Mouse (Mus musculus): ENCODE results near the gene Mttp. TPM values are rescaled to one million over a fixed set of nuclear protein-coding genes. Genes with fewer than 3 reads are reported as not detected.

Gene Mttp
- polyA plus RNA-seq, 1 experiment from 2014 or later, result 8.4 TPM

DNA sequence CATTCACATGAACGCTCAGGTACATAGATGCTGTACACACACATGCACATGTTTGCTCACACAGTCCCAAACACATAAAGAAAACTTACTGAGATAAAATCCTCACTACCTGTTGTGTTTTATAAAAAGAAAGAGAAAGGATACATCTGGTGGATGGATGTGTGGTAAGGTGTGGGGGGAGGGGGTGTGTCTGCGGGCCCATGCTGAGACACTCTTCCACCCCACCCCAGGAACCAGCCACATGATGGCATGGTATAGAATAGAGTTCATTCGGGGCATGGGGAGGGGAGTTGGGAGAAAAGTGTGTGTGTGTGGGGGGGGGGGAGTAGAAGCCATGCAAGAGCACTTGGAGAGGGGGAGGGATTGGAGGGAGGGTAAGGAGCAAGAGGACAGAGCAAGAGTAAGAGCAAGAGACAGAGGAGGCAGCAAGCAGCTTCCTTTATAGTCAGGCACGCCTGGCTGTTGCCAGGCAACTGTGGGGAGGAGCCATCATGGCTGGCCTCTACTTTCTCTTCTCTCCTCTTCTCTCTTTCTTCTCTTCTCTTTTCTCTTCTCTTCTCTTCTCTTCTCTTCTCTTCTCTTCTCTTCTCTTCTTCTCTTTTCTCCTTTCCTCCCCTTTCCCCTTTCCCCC is 17.9 kb upstream of the Mttp start:
- Histone ChIP-seq H3K36me3 (replicated peaks; ENCODE audit: control insufficient read depth, insufficient read depth) (no peaks in the 10 kb centered on the region), H3K4me3 (replicated peaks; ENCODE audit: low read length) (no peak overlapping the region), H3K4me1 (replicated peaks; ENCODE audit: control insufficient read depth, insufficient read depth, low read length) (no peaks in the 10 kb centered on the region), H3K9ac (no peak overlapping the region), H3K4me2 (replicated peaks) (no peak overlapping the region), H3K27me3 (ENCODE audit: control insufficient read depth, insufficient read depth, low read length) (no peaks in the 10 kb centered on the region), H3K9me3 (ENCODE audit: control insufficient read depth, low read length) (no peaks in the 10 kb centered on the region), H3K27ac (no peak overlapping the region)
- ATAC-seq (ENCODE audit: low FRiP score) (no peak), DNase-seq (ENCODE audit: low spot score) (no peak)
- WGBS, result 55% methylated on average over 4 of the region's 4 CpGs

GRCm38 (mm10) chr3:138161623-138162022 is 16.9 kb upstream of the Mttp start:
- H3K27ac ChIP-seq, result no peak overlapping the region
- no peaks in the 10 kb centered on the region for H3K27me3 ChIP-seq (ENCODE audit: control insufficient read depth, insufficient read depth, low read length)
- H3K4me3 ChIP-seq (replicated peaks; ENCODE audit: low read length), result no peak overlapping the region
- no peak for ATAC-seq (ENCODE audit: low FRiP score)
- H3K4me2 ChIP-seq (replicated peaks), result no peak overlapping the region
- no peaks in the 10 kb centered on the region for H3K9me3 ChIP-seq (ENCODE audit: control insufficient read depth, low read length)
- H3K36me3 ChIP-seq (replicated peaks; ENCODE audit: control insufficient read depth, insufficient read depth), result no peaks in the 10 kb centered on the region
- H3K4me1 ChIP-seq (replicated peaks; ENCODE audit: control insufficient read depth, insufficient read depth, low read length), result no peaks in the 10 kb centered on the region
- WGBS, result 83% methylated on average over 10 of the region's 10 CpGs
- no peak overlapping the region for H3K9ac ChIP-seq
- no peak for DNase-seq (ENCODE audit: low spot score)

- Histone ChIP-seq H3K27ac (no peak overlapping the region), H3K4me2 (replicated peaks) (no peak overlapping the region), H3K4me1 (replicated peaks; ENCODE audit: control insufficient read depth, insufficient read depth, low read length) (no peaks in the 10 kb centered on the region), H3K27me3 (ENCODE audit: control insufficient read depth, insufficient read depth, low read length) (no peaks in the 10 kb centered on the region), H3K9me3 (ENCODE audit: control insufficient read depth, low read length) (no peaks in the 10 kb centered on the region), H3K9ac (no peak overlapping the region), H3K36me3 (replicated peaks; ENCODE audit: control insufficient read depth, insufficient read depth) (no peaks in the 10 kb centered on the region), H3K4me3 (replicated peaks; ENCODE audit: low read length) (no peak overlapping the region)
- WGBS, result 82% methylated on average over 10 of the region's 10 CpGs
- DNase-seq (ENCODE audit: low spot score) (no peak), ATAC-seq (ENCODE audit: low FRiP score) (no peak)
Measured at GRCm38 (mm10) chr3:138156651-138157050, 11.9 kb upstream of the Mttp start.

DNA sequence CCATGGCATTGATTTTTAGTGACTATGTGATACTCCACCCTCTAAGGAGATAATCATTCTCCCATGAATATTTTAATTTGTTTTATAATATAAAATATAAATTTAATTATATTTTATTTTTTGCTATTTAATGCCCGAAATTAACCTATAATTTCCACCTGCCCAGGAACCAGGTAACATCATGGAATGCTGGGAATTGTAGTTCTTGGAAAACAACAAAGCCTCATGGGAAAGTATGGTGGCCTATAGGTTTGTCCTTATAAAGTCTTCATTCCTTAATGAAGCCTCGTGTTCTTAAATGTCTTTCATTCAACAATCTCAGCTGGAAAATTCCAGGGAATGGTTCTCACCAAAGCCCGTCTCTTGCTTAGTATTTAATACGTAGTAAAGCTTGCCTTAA is 10.3 kb upstream of the Mttp start:
- Histone ChIP-seq H3K36me3 (replicated peaks; ENCODE audit: control insufficient read depth, insufficient read depth) (no peaks in the 10 kb centered on the region; the same call in 1 of the 2 replicates), H3K9ac (no peak overlapping the region), H3K4me1 (replicated peaks; ENCODE audit: control insufficient read depth, insufficient read depth, low read length) (no peaks in the 10 kb centered on the region), H3K4me3 (replicated peaks; ENCODE audit: low read length) (no peak overlapping the region), H3K27me3 (ENCODE audit: control insufficient read depth, insufficient read depth, low read length) (no peaks in the 10 kb centered on the region), H3K27ac (no peak overlapping the region), H3K9me3 (ENCODE audit: control insufficient read depth, low read length) (no peaks in the 10 kb centered on the region), H3K4me2 (replicated peaks) (no peak overlapping the region)
- DNase-seq (ENCODE audit: low spot score) (no peak), ATAC-seq (ENCODE audit: low FRiP score) (no peak)
- 92% methylated on average over 4 of the region's 4 CpGs for WGBS

DNA sequence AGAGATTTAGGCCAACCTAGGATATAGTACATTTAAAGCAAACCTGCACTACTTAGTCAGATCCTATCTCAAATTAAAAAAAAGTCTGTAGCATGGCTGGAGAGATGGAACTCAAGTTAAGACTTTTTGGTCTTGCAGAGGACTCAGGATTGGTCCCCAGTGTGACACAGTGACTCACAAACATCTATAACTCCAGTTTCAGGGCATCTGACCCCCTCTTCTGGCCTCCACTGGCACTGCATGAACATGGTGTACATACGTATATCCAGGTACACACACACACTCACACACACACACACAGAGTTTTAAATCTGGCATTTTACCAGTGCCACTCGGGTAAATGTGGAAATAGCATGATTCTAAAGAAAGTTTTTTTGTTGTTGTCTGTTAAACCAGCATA is 4.0 kb upstream of the Mttp start:
- H3K4me2 ChIP-seq (replicated peaks), result no peak overlapping the region
- no peaks in the 10 kb centered on the region for H3K4me1 ChIP-seq (replicated peaks; ENCODE audit: control insufficient read depth, insufficient read depth, low read length)
- no peak overlapping the region for H3K9ac ChIP-seq
- ATAC-seq (ENCODE audit: low FRiP score) (no peak), DNase-seq (ENCODE audit: low spot score) (no peak)
- H3K27me3 ChIP-seq (ENCODE audit: control insufficient read depth, insufficient read depth, low read length), result no peaks in the 10 kb centered on the region
- no peak overlapping the region for H3K4me3 ChIP-seq (replicated peaks; ENCODE audit: low read length)
- no peak overlapping the region for H3K27ac ChIP-seq
- peaks cover 6% of the 10 kb centered on the region; the same call in 1 of the 2 replicates for H3K36me3 ChIP-seq (replicated peaks; ENCODE audit: control insufficient read depth, insufficient read depth)
- H3K9me3 ChIP-seq (ENCODE audit: control insufficient read depth, low read length), result no peaks in the 10 kb centered on the region
- WGBS, result 94% methylated on average over 2 of the region's 2 CpGs

DNA sequence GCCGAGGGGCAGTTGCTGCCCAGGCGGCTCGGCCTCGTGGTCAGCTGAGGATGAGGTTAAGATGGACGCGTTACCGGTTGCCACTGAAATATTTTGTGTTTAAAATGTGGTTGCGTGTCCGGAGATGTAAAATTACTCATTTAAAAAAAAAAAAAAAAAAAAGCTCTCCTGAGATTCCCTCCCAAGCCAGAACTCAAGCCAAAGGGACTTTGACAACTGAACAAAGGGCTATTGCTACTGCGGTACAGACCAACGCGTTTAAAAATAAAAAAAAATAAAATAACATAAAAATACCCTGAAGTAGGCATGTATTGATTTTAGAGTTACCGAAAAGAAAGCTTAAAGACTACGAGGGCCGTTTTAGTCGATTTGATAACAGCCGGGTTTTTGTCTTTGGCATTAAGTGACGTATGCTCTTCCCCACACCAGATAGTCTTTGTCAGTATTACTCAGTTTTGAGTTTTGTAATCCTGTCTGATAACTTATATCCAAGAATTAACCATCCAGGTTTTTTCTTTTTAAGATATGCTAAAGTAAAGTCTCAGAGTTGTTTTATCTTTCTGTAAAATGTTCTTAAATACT is 617 bp downstream of the Mttp start:
- no peak for ATAC-seq (ENCODE audit: low FRiP score)
- peak overlapping the region; percentile 41 for H3K4me3 ChIP-seq (replicated peaks; ENCODE audit: low read length)
- H3K9me3 ChIP-seq (ENCODE audit: control insufficient read depth, low read length), result no peaks in the 10 kb centered on the region
- H3K27ac ChIP-seq, result peak overlapping the region; percentile 92
- peak overlapping the region; percentile 80 for H3K9ac ChIP-seq
- DNase-seq (ENCODE audit: low spot score), result peak; percentile 72
- H3K36me3 ChIP-seq (replicated peaks; ENCODE audit: control insufficient read depth, insufficient read depth), result 0 out of 2 replicates have a peak, but pooled peaks cover 3% of the 10 kb centered on the region
- under 1% methylated on average over 18 of the region's 18 CpGs for WGBS
- H3K27me3 ChIP-seq (ENCODE audit: control insufficient read depth, insufficient read depth, low read length), result no peaks in the 10 kb centered on the region
- H3K4me2 ChIP-seq (replicated peaks), result peak overlapping the region; percentile 89
- peaks cover 6% of the 10 kb centered on the region; the same call in 1 of the 2 replicates for H3K4me1 ChIP-seq (replicated peaks; ENCODE audit: control insufficient read depth, insufficient read depth, low read length)

DNA sequence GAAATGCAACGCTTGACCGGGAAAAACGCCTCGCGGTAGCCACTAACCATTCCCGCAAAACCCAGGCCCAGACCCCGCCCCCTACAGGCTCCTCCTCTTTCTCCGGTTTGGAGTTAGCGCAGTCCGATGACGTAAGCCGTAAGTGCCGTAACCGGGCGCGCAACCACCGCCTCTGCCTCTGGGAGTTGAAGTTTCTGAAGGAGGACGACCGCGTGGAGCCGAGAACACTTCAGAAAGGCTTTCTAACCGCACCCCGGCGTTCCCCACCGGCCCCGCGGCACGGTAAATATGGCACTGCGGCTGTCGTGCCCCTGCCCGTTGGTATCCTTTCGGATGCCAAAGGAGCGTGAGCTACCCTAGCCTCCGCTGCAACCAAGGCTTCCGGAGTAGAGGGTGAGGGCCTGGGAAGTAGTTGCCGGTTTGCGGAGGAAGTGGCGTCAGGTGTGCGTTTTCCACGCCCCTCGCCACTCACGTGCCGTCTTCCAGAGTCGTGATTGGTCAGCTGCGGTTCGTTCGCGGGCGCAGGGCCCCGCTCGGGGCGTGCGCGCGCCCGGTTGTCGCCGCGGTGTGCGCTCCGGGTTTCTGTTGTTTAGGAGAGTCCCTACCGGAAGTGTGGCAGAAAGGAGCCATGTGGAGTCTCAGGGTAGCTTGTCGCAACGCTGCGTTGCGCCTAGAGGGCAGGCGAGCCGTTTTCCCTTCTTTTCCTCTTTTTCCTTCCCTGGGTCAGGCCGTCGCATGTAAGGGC is 1.3 kb downstream of the Mttp start, which contains the start of gene Trmt10a:
Trmt10a (plus strand) TSS at position 134 of the 745 bp plus-strand sequence.
- Histone ChIP-seq H3K27ac (peak within 1 kb of the TSS; percentile 92), H3K4me1 (replicated peaks; ENCODE audit: control insufficient read depth, insufficient read depth, low read length) (peaks cover 6% of the 10 kb centered on the region; the same call in 1 of the 2 replicates), H3K27me3 (ENCODE audit: control insufficient read depth, insufficient read depth, low read length) (no peaks in the 10 kb centered on the region), H3K9ac (peak within 1 kb of the TSS; percentile 80), H3K9me3 (ENCODE audit: control insufficient read depth, low read length) (no peaks in the 10 kb centered on the region), H3K36me3 (replicated peaks; ENCODE audit: control insufficient read depth, insufficient read depth) (no peaks in the 10 kb centered on the region), H3K4me3 (replicated peaks; ENCODE audit: low read length) (peak within 1 kb of the TSS; percentile 41), H3K4me2 (replicated peaks) (peak within 1 kb of the TSS; percentile 89)
- peak; percentile 99 for ATAC-seq (ENCODE audit: low FRiP score)
- peak; percentile 98 for DNase-seq (ENCODE audit: low spot score)
- under 1% methylated on average over 70 of the region's 70 CpGs for WGBS

GRCm38 (mm10) chr3:138142733-138143314 is 1.9 kb downstream of the Mttp start:
- Histone ChIP-seq H3K4me1 (replicated peaks; ENCODE audit: control insufficient read depth, insufficient read depth, low read length) (peaks cover 6% of the 10 kb centered on the region; the same call in 1 of the 2 replicates), H3K4me3 (replicated peaks; ENCODE audit: low read length) (peak overlapping the region; percentile 41), H3K27ac (peak overlapping the region; percentile 92), H3K9me3 (ENCODE audit: control insufficient read depth, low read length) (no peaks in the 10 kb centered on the region), H3K4me2 (replicated peaks) (peak overlapping the region; percentile 55), H3K9ac (peak overlapping the region; percentile 54), H3K27me3 (ENCODE audit: control insufficient read depth, insufficient read depth, low read length) (no peaks in the 10 kb centered on the region), H3K36me3 (replicated peaks; ENCODE audit: control insufficient read depth, insufficient read depth) (no peaks in the 10 kb centered on the region)
- no peak for DNase-seq (ENCODE audit: low spot score)
- WGBS, result 10% methylated on average over 12 of the region's 12 CpGs
- no peak for ATAC-seq (ENCODE audit: low FRiP score)
